Mouse (Mus musculus) c-Kit-positive CD71-positive TER-119-positive erythroid progenitor cells, embryonic 14.5 days (primary cell): ENCODE measurements around the gene Nmnat2.
"Not testable (repeated sequence)": the region's sequence is repeated elsewhere in the genome, so short reads cannot be mapped to it uniquely, and the experiment has no call there.

Experiments
- DNase-seq: peaks from one replicate; pipeline ENCODE4 v3.0.0-alpha.2; 2013; ENCODE audit warnings: low spot score

Gene Nmnat2

DNA sequence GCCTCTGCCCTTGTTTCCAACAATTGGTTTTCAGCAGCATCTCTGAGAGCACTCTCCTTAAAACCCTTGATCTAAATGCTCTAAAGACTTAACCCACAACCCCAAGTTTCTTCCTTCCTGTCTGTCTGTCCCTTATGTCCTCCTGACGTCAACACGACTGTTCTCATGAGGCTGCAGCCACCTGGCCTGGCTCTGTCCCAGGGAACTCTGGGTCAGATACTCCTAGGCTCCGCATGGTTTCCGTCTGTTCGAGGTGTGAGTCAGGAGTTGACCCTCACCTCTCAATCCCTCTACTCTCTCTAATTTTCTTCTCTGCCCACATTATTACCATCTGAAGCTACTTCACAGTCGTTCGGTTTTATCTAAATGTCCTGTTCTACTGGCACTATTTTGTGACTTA, 103.5 kb downstream of the Nmnat2 start:
- DNase-seq: no peak

GRCm38 (mm10) chr1:153059626-153060025, 104.8 kb downstream of the Nmnat2 start:
- DNase-seq: no peak

DNA sequence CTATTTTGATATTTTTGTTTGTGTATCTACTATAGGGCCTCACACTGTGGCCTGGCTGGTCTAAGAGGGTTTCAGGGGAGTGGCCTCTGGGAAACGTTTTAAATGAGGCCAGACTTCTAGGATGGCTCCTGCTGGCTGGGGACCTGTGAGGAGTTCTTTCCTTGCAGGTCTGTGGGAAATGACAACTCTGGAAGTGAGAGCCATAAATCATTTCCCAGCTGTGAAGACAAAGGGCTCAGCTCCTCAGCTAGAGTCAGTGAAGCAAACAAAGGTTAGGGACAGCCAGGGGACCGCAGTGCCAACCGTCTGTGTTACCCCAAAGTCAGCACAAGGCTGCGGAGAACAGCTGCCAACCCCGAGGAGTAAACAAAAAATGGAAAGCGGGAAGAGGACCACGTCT, 107.8 kb downstream of the Nmnat2 start:
- DNase-seq: no peak

GRCm38 (mm10) chr1:153064784-153065390, 110.1 kb downstream of the Nmnat2 start:
- DNase-seq: no peak

GRCm38 (mm10) chr1:153065473-153066386, 110.9 kb downstream of the Nmnat2 start:
- DNase-seq: no peak

DNA sequence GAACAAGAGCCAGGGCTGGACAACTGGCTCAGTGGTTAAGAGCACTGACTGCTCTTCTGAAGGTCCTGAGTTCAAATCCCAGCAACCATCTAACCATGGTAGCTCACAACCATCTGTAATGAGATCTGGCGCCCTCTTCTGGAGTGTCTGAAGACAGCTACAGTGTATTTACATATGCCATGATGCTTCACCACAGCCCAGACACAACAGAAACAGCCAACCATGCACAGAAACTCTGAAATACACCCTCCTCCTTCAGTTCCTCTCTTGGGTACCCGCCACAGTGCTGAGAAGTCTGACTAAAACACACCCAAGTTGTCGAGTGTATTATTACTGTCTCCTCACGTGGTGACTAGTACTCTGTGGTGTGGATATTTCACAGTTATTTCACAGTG, 111.6 kb downstream of the Nmnat2 start:
- DNase-seq: no peak

DNA sequence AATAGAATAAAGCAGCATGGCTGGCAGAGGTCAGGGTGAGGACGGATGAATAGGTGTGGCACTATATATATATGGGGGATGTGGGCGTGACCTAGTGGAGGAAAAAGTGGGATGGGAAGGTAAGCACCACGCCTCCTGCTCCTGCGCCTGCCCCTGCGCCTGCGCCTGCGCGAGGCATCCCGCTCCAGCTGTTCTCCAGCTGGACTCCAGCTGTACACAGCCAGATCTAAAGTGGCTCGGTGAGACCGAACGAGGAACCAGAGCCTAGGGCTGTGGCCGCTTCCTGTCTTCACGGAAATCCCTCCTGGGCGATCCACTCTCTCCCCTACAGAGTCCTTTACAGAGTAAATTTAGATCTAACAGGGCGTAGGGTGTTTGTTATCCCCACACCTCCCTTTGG, 116.8 kb downstream of the Nmnat2 start:
- DNase-seq: no peak

DNA sequence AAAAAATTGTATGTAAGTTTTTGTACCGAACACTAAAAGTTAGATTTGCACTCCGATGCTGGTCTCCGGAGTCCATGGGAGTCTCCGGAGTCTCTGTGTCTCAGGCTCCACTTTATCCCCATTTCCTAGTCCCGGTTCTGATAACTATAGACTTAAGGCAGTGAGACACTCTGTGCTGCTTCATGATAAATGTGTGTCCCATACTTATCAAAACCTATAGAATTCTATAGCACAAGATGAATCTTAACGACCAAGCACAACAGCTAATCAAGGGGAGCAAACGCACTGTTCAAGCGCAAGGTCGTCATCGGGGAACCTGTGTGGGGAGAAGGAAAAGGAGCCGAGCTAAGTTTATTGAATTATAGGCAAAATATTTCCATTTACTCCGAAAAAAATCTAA, 117.2 kb downstream of the Nmnat2 start:
- DNase-seq: no peak

DNA sequence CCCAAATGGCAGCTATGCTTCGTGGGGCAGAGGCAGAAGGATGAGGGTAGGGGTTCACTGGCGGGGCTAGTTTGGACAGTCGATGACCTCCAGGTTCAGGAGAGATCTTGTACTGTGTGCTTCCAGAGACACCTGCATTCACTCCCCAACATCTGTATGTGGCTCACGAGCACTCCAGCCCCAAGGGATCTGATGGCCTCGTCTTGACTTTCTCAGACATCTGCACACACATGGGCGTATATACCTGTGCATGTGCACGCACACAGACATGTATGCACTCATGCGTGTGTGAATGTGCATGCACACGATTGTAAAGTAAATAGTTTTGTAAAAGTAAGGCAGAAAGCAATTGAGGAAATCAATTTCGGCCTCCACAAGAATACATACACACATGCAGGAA, 117.9 kb downstream of the Nmnat2 start:
- DNase-seq: no peak

- DNase-seq: no peak
Observed at GRCm38 (mm10) chr1:153073441-153073840, 118.6 kb downstream of the Nmnat2 start.

DNA sequence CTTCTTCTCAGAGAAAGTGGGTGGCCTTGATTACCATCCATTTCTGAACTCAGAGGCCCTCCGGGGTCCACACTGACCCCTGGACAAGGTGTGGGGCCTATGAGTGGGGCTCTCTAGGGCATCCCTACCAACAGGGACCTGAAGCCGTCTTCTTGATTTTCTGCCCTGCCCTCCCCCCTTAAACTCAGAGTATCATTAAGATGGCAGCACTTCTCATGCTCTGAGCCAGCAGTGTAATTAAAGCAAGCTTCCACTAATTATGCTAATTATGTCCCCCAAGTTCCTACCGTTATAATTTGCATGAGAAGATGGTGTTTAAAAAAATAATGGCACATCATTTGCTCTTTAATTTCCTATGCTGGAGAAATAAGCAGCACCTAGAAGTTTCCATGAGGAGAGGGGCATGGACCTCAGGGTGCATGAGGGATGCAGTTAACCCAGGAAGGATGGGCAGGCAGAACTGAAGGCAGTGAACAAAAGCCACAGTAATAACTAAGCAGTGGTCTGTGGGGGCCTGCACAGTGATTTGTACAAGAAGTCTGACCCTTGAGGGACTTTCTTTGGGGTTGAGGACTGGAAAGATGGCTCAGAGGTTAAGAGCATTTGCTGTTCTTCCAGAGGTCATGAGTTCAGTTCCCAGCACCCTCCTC, 120.4 kb downstream of the Nmnat2 start:
- no peak for DNase-seq

DNA sequence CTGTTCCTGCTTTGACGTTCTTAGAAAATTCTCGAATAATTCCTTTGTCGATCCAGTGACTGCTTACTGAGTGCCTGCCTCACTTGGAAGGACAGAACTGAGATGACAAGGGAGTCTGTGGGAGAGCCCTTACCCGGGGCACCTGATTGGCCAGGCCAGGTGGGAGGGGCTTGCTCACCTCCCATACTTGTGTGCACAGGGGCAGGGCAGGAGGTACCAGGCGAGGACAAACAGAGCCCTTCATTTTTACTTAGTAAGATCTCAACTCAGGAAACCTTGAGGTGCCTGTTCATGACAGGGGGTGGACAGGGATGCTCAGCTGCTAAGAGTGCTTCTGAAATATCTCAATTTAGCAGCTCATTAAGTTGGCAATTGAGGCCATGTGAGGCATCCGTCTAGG, 121.2 kb downstream of the Nmnat2 start:
- DNase-seq: no peak

- not testable (repeated sequence) for DNase-seq
Observed at GRCm38 (mm10) chr1:153083233-153083632, 128.4 kb downstream of the Nmnat2 start.

GRCm38 (mm10) chr1:153084191-153084590, 129.4 kb downstream of the Nmnat2 start:
- DNase-seq: no peak

GRCm38 (mm10) chr1:153085198-153085597, 130.4 kb downstream of the Nmnat2 start:
- DNase-seq: no peak

DNA sequence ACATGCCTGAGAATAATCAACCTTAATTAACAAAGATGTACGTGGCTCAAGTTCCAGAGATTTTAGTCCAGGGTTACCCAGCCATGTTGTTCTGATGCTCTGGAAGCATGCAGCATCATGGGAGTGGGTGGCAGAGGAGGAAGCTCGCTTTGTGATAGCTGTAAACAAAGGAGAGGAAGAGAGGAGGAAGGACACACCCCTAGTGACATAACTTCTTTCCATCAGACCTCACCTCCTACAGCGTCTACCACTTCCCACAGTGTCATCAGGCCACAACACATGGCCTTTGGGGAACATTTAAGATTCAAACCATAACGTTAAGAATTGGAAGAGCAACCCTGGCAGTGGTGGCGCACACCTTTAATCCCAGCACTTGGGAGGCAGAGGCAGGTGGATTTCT, 133.0 kb downstream of the Nmnat2 start:
- no peak for DNase-seq

GRCm38 (mm10) chr1:153090081-153090480, 135.3 kb downstream of the Nmnat2 start:
- DNase-seq: peak; percentile 11

DNA sequence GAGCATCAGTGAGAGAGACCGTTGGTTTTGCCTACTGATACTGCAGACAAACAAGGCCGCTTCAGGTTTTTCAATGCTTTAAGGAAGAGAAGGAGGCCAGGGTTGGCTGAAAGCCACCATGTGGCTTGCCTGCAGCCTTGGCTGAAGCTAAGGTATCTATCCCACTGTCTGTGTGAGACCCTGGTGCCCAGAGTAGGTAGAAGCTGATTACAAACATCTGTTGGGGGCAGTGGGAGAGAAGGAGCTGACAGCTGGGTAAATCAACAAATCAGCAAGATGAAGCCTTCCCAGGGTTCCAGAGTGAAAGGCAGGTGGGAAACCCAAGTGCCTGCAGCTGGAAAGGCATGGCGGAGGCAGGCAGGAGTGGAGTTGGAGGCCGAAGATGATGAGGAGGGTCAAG, 136.0 kb downstream of the Nmnat2 start:
- no peak for DNase-seq

GRCm38 (mm10) chr1:153091438-153092236, 136.8 kb downstream of the Nmnat2 start:
- DNase-seq: no peak

DNA sequence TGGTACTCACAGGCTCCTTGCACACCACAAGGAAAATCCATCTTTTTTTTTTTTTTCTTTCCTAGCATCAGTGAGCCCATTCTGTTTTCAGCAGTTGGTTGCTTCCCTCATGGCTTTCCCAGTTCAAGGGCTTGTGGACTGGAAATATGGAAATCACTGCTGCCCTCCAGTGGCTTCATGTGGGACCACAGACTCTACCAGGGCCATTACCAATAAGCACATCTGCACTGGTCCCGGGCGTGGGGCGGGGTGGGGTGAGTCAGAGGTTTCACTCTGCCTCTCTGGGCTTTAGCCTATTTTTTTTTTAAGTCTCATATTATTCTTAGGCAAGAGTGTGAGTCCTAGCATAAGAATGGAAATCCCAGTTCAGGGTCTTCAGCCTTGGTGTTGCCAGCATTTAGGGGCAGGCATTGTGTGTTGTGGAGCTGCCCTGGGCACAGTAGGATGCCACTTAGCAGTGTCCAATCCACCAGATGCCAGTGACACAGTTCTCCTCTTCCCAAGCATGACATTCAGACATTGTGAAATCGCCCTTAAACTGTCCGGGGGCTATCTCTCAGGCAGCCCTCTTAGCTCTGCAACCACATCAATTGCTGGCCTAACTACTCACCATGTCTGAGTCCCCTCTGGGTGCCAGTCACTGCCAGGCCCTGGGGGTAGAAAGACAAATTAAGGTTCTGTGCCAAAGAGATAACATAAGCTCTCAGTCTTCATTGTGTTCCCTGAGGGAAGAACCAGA, 137.6 kb downstream of the Nmnat2 start:
- DNase-seq: peak; percentile 48

DNA sequence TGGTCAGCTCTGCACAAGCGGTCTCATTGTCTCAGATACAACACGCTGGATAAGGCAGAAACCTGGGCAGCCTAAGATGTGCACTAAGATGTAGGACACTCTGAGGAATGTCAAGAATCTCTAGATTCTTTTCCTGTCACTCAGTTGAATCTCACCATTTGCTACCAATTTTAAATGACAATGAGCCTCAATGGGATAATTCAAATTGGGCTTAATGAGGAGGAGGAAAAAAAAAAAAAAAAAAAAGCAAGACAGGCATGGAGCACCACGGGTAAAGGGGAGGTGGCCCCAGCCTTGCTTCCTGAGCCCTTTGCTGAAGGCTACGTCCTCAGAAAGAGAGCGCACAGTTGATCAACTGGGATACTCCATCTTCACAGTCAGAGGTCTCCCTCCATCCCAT, 138.4 kb downstream of the Nmnat2 start:
- no peak for DNase-seq

GRCm38 (mm10) chr1:153093581-153093980, 138.8 kb downstream of the Nmnat2 start:
- DNase-seq: no peak
